Mouse (Mus musculus) limb, embryonic 11.5 days (tissue): ENCODE measurements around the gene Olfr347. TPM values are rescaled to one million over a fixed set of nuclear protein-coding genes. Genes with fewer than 3 reads are reported as not detected.

Experiments used
- ATAC-seq: fragments of 200-750 bp; cut with Nextera tagmentation; 2 replicates; pipeline ENCODE4 v1.8.0; 2017; ENCODE audit warnings: low read depth; ENCODE audit not compliant: insufficient number of reproducible peaks, low FRiP score, low TSS enrichment
- DNase-seq: peaks from one replicate; pipeline ENCODE4 v3.0.0-alpha.2; 2015; ENCODE audit warnings: low spot score
- H3K27ac ChIP-seq: fragments of 300-500 bp; sonication (generic); replicated peaks from 2 replicates; pipeline ENCODE4 v1.5.1; 2014; ENCODE audit warnings: low read depth, mild to moderate bottlenecking, low read length
- H3K27me3 ChIP-seq: fragments of 300-500 bp; sonication (generic); 2 replicates; pipeline ENCODE4 v1.6.1; 2014; ENCODE audit warnings: mild to moderate bottlenecking, low read length, mixed read lengths; ENCODE audit not compliant: control insufficient read depth, insufficient read depth
- H3K36me3 ChIP-seq: fragments of 300-500 bp; sonication (generic); 2 replicates; pipeline ENCODE4 v1.6.1; 2014; ENCODE audit warnings: mild to moderate bottlenecking, low read length, moderate library complexity, mixed read lengths; ENCODE audit not compliant: control insufficient read depth, insufficient read depth
- H3K4me1 ChIP-seq: fragments of 300-500 bp; sonication (generic); 2 replicates; pipeline ENCODE4 v1.6.1; 2014; ENCODE audit warnings: low read length, mixed read lengths; ENCODE audit not compliant: control insufficient read depth, insufficient read depth
- H3K4me2 ChIP-seq: fragments of 300-500 bp; sonication (generic); 2 replicates; pipeline ENCODE4 v1.6.1; 2014; ENCODE audit warnings: low read depth, mild to moderate bottlenecking, moderate library complexity; ENCODE audit not compliant: severe bottlenecking
- H3K4me3 ChIP-seq: fragments of 300-500 bp; sonication (generic); 2 replicates; pipeline ENCODE4 v1.5.1; 2014; ENCODE audit warnings: low read depth, low read length
- H3K9ac ChIP-seq: fragments of 300-500 bp; sonication (generic); 2 replicates; pipeline ENCODE4 v1.6.1; 2014; ENCODE audit warnings: mild to moderate bottlenecking, low read length
- H3K9me3 ChIP-seq: fragments of 300-500 bp; sonication (generic); 2 replicates; pipeline ENCODE4 v1.6.1; 2016; ENCODE audit warnings: low read length; ENCODE audit not compliant: control insufficient read depth
- WGBS: fragments of 180-500 bp; shearing (Covaris S2); extraction: QIAGEN DNeasy Blood & Tissue Kit; methylation state at CpG from one replicate; pipeline ENCODE4 v1.1.7; 2014; 5-methylcytosine and 5-hydroxymethylcytosine counted together
- polyA plus RNA-seq: library from polyadenylated mRNA; unstranded; fragments of >200 nt; fragmentation: Nextera tagmentation; extraction: Ambion mirVana; gene quantifications from 2 replicates; pipeline ENCODE4 v1.2.1, GENCODE M21; 2014

The Olfr347 gene
- polyA plus RNA-seq = not detected in 2 replicates

DNA sequence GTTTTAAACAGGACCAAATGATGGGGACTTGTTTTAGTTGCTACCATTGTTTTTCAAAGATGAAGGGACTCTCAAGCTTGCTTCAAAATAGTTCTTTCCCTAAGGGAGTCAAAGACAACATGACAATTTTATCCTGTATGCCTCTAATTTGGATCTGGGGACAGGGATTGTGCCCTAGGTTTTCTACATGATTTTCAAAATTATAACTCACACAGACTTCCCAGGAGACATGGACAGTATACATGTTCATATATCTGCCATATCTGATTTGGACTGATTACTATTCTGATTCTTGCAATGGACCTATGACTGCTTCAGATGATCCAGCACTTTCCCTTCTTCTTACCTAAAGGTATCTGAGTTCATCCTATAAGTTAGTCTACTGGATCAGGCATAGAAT lies at the start of gene Olfr347:
Gene Olfr347 (plus strand): TSS at position 301 of the 400 bp plus-strand sequence.
- H3K4me2 ChIP-seq = no peak within 1 kb of the TSS
- H3K27ac ChIP-seq = no peak within 1 kb of the TSS
- no peaks in the 10 kb centered on the region for H3K36me3 ChIP-seq
- peaks cover 5% of the 10 kb centered on the region; the same call in 1 of the 2 replicates for H3K9me3 ChIP-seq
- no peaks in the 10 kb centered on the region for H3K27me3 ChIP-seq
- no peaks in the 10 kb centered on the region for H3K4me1 ChIP-seq
- DNase-seq (no peak), ATAC-seq (no peak)
- no peak within 1 kb of the TSS for H3K9ac ChIP-seq
- H3K4me3 ChIP-seq = no peak within 1 kb of the TSS

DNA sequence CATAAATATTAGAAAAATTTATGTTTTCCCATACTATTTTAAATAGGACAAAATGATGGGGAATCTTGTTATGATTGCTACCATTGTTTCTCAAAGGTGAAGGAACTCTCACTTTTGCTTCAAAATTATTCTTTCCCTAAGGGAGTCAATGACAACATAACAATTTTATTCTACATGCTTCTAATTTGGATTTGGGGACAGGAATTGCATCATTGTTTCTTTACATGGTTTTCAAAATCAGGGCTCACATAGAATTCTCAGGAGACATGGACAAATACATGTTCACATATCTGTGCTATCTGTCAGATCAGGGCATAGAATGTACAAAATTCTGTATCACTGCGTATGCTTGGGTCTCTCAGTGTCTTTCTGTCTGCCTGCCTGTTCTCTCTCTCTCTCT lies 46.2 kb upstream of the Olfr347 start, which contains the start of gene Olfr346:
Gene Olfr346 (plus strand): TSS at position 301 of the 400 bp plus-strand sequence.
- Histone ChIP-seq H3K4me2 (no peak within 1 kb of the TSS), H3K27me3 (no peaks in the 10 kb centered on the region), H3K9me3 (0 out of 2 replicates have a peak, but pooled peaks cover 3% of the 10 kb centered on the region), H3K9ac (no peak within 1 kb of the TSS), H3K4me1 (no peaks in the 10 kb centered on the region), H3K4me3 (no peak within 1 kb of the TSS), H3K36me3 (no peaks in the 10 kb centered on the region), H3K27ac (no peak within 1 kb of the TSS)
- ATAC-seq (no peak), DNase-seq (no peak)
- WGBS = 86% methylated on average over 1 of the region's 1 CpGs

DNA sequence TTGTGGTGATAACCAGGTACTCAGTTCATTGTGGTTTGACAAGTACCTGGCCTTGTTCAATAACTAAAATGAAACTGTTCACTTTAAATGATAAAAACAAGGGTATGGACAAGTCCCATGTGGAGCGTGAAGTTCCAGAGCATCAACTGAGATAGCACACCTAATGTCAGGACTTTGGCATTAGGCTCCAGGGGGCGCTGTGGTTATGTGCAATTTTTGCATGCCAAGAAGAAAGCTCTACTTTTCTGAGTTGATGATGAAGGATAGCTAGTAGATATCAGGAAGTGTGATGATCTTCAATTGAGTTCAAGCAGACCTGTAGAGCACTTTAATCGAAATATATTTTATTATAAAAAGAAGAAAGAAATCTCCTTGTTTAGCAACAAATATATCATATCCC lies 4.5 kb downstream of the Olfr347 start:
- no peak overlapping the region for H3K27ac ChIP-seq
- no peaks in the 10 kb centered on the region for H3K27me3 ChIP-seq
- 63% methylated on average over 3 of the region's 3 CpGs for WGBS
- no peaks in the 10 kb centered on the region for H3K36me3 ChIP-seq
- ATAC-seq (no peak), DNase-seq (no peak)
- no peak overlapping the region for H3K4me3 ChIP-seq
- no peak overlapping the region for H3K9ac ChIP-seq
- no peaks in the 10 kb centered on the region for H3K9me3 ChIP-seq
- H3K4me1 ChIP-seq = no peaks in the 10 kb centered on the region
- H3K4me2 ChIP-seq = no peak overlapping the region

DNA sequence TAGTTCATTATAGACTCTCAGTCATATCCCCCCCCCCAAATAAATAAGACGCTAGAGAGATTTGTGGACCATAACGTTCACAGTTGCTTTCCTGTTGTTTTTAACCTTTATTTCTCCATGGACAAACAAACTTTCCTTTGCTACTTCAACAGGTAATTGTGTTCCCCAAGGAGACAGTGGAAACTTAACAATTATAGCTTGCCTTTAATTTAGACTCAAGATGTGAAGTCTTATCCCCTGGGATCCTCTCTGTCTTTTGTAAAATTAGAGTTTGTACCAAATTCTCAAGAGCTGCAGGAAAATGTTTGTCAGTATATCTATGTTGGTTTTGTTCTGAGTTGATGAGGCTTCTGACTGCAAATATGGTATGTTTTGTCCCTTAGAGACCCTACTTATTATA lies 52.3 kb downstream of the Olfr347 start, which contains the start of gene Olfr348:
Gene Olfr348 (plus strand): TSS at position 301 of the 400 bp plus-strand sequence.
- H3K27ac ChIP-seq = no peak within 1 kb of the TSS
- H3K9me3 ChIP-seq = no peaks in the 10 kb centered on the region
- H3K36me3 ChIP-seq = no peaks in the 10 kb centered on the region
- no peak for DNase-seq
- H3K9ac ChIP-seq = no peak within 1 kb of the TSS
- no peak within 1 kb of the TSS for H3K4me2 ChIP-seq
- ATAC-seq = no peak
- H3K4me3 ChIP-seq = no peak within 1 kb of the TSS
- H3K4me1 ChIP-seq = no peaks in the 10 kb centered on the region
- no peaks in the 10 kb centered on the region for H3K27me3 ChIP-seq
- 72% methylated on average over 2 of the region's 2 CpGs for WGBS

Other genes starting within 250 kb of the Olfr347 start
- not detected in 2 replicates for gene Olfr341, start 249.4 kb upstream of the Olfr347 start, polyA plus RNA-seq
- not detected in 2 replicates for gene Olfr342, start 206.9 kb upstream of the Olfr347 start, polyA plus RNA-seq
- not detected in 2 replicates for gene Olfr344, start 165.2 kb upstream of the Olfr347 start, polyA plus RNA-seq
- not detected in 2 replicates for gene Olfr345, start 91.9 kb upstream of the Olfr347 start, polyA plus RNA-seq
- not detected in 2 replicates for gene Olfr346, start 46.1 kb upstream of the Olfr347 start, polyA plus RNA-seq
- not detected in 2 replicates for gene Olfr348, start 52.4 kb downstream of the Olfr347 start, polyA plus RNA-seq
- not detected in 2 replicates for gene Olfr50, start 58.6 kb downstream of the Olfr347 start, polyA plus RNA-seq
- not detected in 2 replicates for gene Olfr3, start 85.1 kb downstream of the Olfr347 start, polyA plus RNA-seq
- not detected in 2 replicates for gene Olfr350, start 114.4 kb downstream of the Olfr347 start, polyA plus RNA-seq
- gene Olfr351, start 130.8 kb downstream of the Olfr347 start, polyA plus RNA-seq = not detected in 2 replicates
- gene Olfr352, start 136.6 kb downstream of the Olfr347 start, polyA plus RNA-seq = not detected in 2 replicates
- not detected in 2 replicates for gene Olfr353, start 161.0 kb downstream of the Olfr347 start, polyA plus RNA-seq
- gene Olfr354, start 173.8 kb downstream of the Olfr347 start, polyA plus RNA-seq = not detected in 2 replicates
- not detected in 2 replicates for gene Olfr355, start 197.0 kb downstream of the Olfr347 start, polyA plus RNA-seq
- gene Olfr356, start 205.2 kb downstream of the Olfr347 start, polyA plus RNA-seq = not detected in 2 replicates